Mouse (Mus musculus) ES-Bruce4 (cell line): ENCODE results near the gene Slc6a11. TPM values are rescaled to one million over a fixed set of nuclear protein-coding genes. Genes with fewer than 3 reads are reported as not detected.

Experiments used
- H3K27ac ChIP-seq: 2 replicates; pipeline ENCODE4 v1.5.1; 2012; ENCODE audit warnings: low read length, inconsistent platforms; ENCODE audit not compliant: insufficient read depth
- H3K27me3 ChIP-seq: 2 replicates; pipeline ENCODE4 v1.6.1; 2012; ENCODE audit warnings: mild to moderate bottlenecking, low read length, inconsistent platforms; ENCODE audit not compliant: control insufficient read depth, poor library complexity, insufficient read depth, severe bottlenecking
- H3K36me3 ChIP-seq: 2 replicates; pipeline ENCODE4 v1.6.1; 2012; ENCODE audit warnings: inconsistent platforms, mild to moderate bottlenecking, low read length, moderate library complexity; ENCODE audit not compliant: control insufficient read depth, poor library complexity, insufficient read depth, severe bottlenecking
- H3K4me1 ChIP-seq: one replicate; pipeline ENCODE4 v1.8.1; 2011; ENCODE audit warnings: low read length; ENCODE audit not compliant: control insufficient read depth, insufficient read depth
- H3K4me3 ChIP-seq: 2 replicates; pipeline ENCODE4 v1.5.1; 2011; ENCODE audit warnings: low read depth, mild to moderate bottlenecking, low read length
- H3K9ac ChIP-seq: 2 replicates; pipeline ENCODE4 v1.6.1; 2012; ENCODE audit warnings: low read depth, mild to moderate bottlenecking, inconsistent platforms; ENCODE audit not compliant: poor library complexity, severe bottlenecking
- H3K9me3 ChIP-seq: replicated peaks from 2 replicates; pipeline ENCODE4 v1.6.1; 2012; ENCODE audit warnings: mild to moderate bottlenecking, low read length, inconsistent platforms; ENCODE audit not compliant: control insufficient read depth, poor library complexity, insufficient read depth, severe bottlenecking
- CTCF ChIP-seq: IDR thresholded peaks from one replicate; pipeline ENCODE4 v1.8.1; 2011; ENCODE audit warnings: low read depth, low read length
- EP300 ChIP-seq: IDR thresholded peaks from 2 replicates; pipeline ENCODE4 v1.6.1; 2011; ENCODE audit warnings: low read depth, low read length; ENCODE audit not compliant: insufficient read depth
- POLR2A ChIP-seq: IDR thresholded peaks from one replicate; pipeline ENCODE4 v1.8.1; 2011; ENCODE audit warnings: low read length; ENCODE audit not compliant: insufficient read depth
- polyA plus RNA-seq: library from polyadenylated mRNA; stranded (reverse); fragments of >200 nt; gene quantifications from 2 replicates; pipeline ENCODE4 v1.2.4, GENCODE M21; 2011; ENCODE audit warnings: low read depth; ENCODE audit not compliant: missing spikeins, insufficient read depth, insufficient read length

Gene Slc6a11
- polyA plus RNA-seq, 1 experiment: 0.19 TPM

GRCm38 (mm10) chr6:114264426-114264825 is 133.4 kb downstream of the Slc6a11 start:
- Histone ChIP-seq H3K27ac (no peak overlapping the region), H3K4me3 (no peak overlapping the region), H3K36me3 (no peaks in the 10 kb centered on the region), H3K27me3 (no peaks in the 10 kb centered on the region), H3K4me1 (peaks cover 2% of the 10 kb centered on the region), H3K9me3 (no peaks in the 10 kb centered on the region), H3K9ac (no peak overlapping the region)
- no peak for TF ChIP-seq CTCF
- no peak for TF ChIP-seq EP300
- no peak for TF ChIP-seq POLR2A

GRCm38 (mm10) chr6:114266273-114266672 is 135.2 kb downstream of the Slc6a11 start:
- no peak for TF ChIP-seq POLR2A
- no peak for TF ChIP-seq EP300
- no peak for TF ChIP-seq CTCF
- H3K9me3 ChIP-seq: no peaks in the 10 kb centered on the region
- no peak overlapping the region for H3K27ac ChIP-seq
- H3K36me3 ChIP-seq: no peaks in the 10 kb centered on the region
- peaks cover 2% of the 10 kb centered on the region for H3K4me1 ChIP-seq
- no peaks in the 10 kb centered on the region for H3K27me3 ChIP-seq
- H3K4me3 ChIP-seq: no peak overlapping the region
- no peak overlapping the region for H3K9ac ChIP-seq

- no peak overlapping the region for H3K9ac ChIP-seq
- no peaks in the 10 kb centered on the region for H3K9me3 ChIP-seq
- H3K27ac ChIP-seq: no peak overlapping the region
- no peak overlapping the region for H3K4me3 ChIP-seq
- TF ChIP-seq POLR2A (no peak), EP300 (no peak), CTCF (no peak)
- peaks cover 2% of the 10 kb centered on the region for H3K4me1 ChIP-seq
- no peaks in the 10 kb centered on the region for H3K36me3 ChIP-seq
- no peaks in the 10 kb centered on the region for H3K27me3 ChIP-seq
Measured at GRCm38 (mm10) chr6:114267979-114268378, 136.9 kb downstream of the Slc6a11 start.

- Histone ChIP-seq H3K36me3 (no peaks in the 10 kb centered on the region), H3K4me1 (peaks cover 2% of the 10 kb centered on the region), H3K27ac (no peak overlapping the region), H3K9me3 (no peaks in the 10 kb centered on the region), H3K27me3 (no peaks in the 10 kb centered on the region), H3K4me3 (no peak overlapping the region), H3K9ac (no peak overlapping the region)
- TF ChIP-seq POLR2A: no peak
- TF ChIP-seq EP300: no peak
- no peak for TF ChIP-seq CTCF
Measured at GRCm38 (mm10) chr6:114269589-114269988, 138.5 kb downstream of the Slc6a11 start.

- H3K9me3 ChIP-seq: no peaks in the 10 kb centered on the region
- no peak overlapping the region for H3K4me3 ChIP-seq
- no peaks in the 10 kb centered on the region for H3K27me3 ChIP-seq
- peaks cover 2% of the 10 kb centered on the region for H3K4me1 ChIP-seq
- no peak overlapping the region for H3K9ac ChIP-seq
- TF ChIP-seq CTCF (no peak), POLR2A (no peak), EP300 (no peak)
- H3K36me3 ChIP-seq: no peaks in the 10 kb centered on the region
- H3K27ac ChIP-seq: no peak overlapping the region
Measured at GRCm38 (mm10) chr6:114270799-114271198, 139.8 kb downstream of the Slc6a11 start.

- Histone ChIP-seq H3K9me3 (no peaks in the 10 kb centered on the region), H3K4me1 (no peaks in the 10 kb centered on the region), H3K9ac (no peak overlapping the region), H3K27me3 (no peaks in the 10 kb centered on the region), H3K27ac (no peak overlapping the region), H3K4me3 (no peak overlapping the region), H3K36me3 (no peaks in the 10 kb centered on the region)
- TF ChIP-seq CTCF (no peak), POLR2A (no peak), EP300 (no peak)
Measured at GRCm38 (mm10) chr6:114272279-114272678, 141.2 kb downstream of the Slc6a11 start.
